Mouse (Mus musculus): Measurements from ENCODE around the gene Tmem200a.
"Not testable (repeated sequence)": the region's sequence is repeated elsewhere in the genome, so short reads cannot be mapped to it uniquely, and the experiment has no call there.

Gene Tmem200a

GRCm38 (mm10) chr10:25982617-25983016, 96.2 kb downstream of the Tmem200a start:
- DNase-seq (ENCODE audit: low spot score in 2 of 2): no peak

GRCm38 (mm10) chr10:25962863-25963262, 116.0 kb downstream of the Tmem200a start:
- no peak for DNase-seq (ENCODE audit: low spot score in 2 of 2)

GRCm38 (mm10) chr10:25961066-25961465, 117.8 kb downstream of the Tmem200a start:
- no peak for DNase-seq (ENCODE audit: low spot score in 2 of 2)

- DNase-seq (ENCODE audit: low spot score in 2 of 2): no peak
Measured at GRCm38 (mm10) chr10:25958762-25959753, 119.8 kb downstream of the Tmem200a start.

- DNase-seq (ENCODE audit: low spot score in 2 of 2): no peak
Measured at GRCm38 (mm10) chr10:25954641-25955228, 124.1 kb downstream of the Tmem200a start.

- no peak for DNase-seq (ENCODE audit: low spot score in 2 of 2)
Measured at GRCm38 (mm10) chr10:25952838-25953237, 126.0 kb downstream of the Tmem200a start.

GRCm38 (mm10) chr10:25952150-25952549, 126.7 kb downstream of the Tmem200a start:
- DNase-seq (ENCODE audit: low spot score in 2 of 2): no peak

GRCm38 (mm10) chr10:25945866-25946265, 133.0 kb downstream of the Tmem200a start:
- no peak for DNase-seq (ENCODE audit: low spot score in 2 of 2)

- no peak for DNase-seq (ENCODE audit: low spot score in 2 of 2)
Measured at GRCm38 (mm10) chr10:25944641-25945040, 134.2 kb downstream of the Tmem200a start.

GRCm38 (mm10) chr10:25931796-25932195, 147.1 kb downstream of the Tmem200a start:
- DNase-seq (ENCODE audit: low spot score in 2 of 2): no peak

GRCm38 (mm10) chr10:25929401-25930150, 149.3 kb downstream of the Tmem200a start:
- no peak for DNase-seq (ENCODE audit: low spot score in 2 of 2)

GRCm38 (mm10) chr10:25928861-25929368, 149.9 kb downstream of the Tmem200a start:
- DNase-seq (ENCODE audit: low spot score in 2 of 2): no peak

- no peak for DNase-seq (ENCODE audit: low spot score in 2 of 2)
Measured at GRCm38 (mm10) chr10:25928448-25928786, 150.4 kb downstream of the Tmem200a start.

GRCm38 (mm10) chr10:25927553-25928447, 151.1 kb downstream of the Tmem200a start:
- DNase-seq (ENCODE audit: low spot score in 2 of 2): no peak

- DNase-seq (ENCODE audit: low spot score in 2 of 2): no peak
Measured at GRCm38 (mm10) chr10:25920640-25921278, 158.1 kb downstream of the Tmem200a start.

- DNase-seq (ENCODE audit: low spot score in 2 of 2): no peak
Measured at GRCm38 (mm10) chr10:25918103-25918502, 160.7 kb downstream of the Tmem200a start.

- DNase-seq (ENCODE audit: low spot score in 2 of 2): no peak
Measured at GRCm38 (mm10) chr10:25910270-25910669, 168.6 kb downstream of the Tmem200a start.

GRCm38 (mm10) chr10:25908027-25909012, 170.5 kb downstream of the Tmem200a start:
- no peak for DNase-seq (ENCODE audit: low spot score in 2 of 2)

GRCm38 (mm10) chr10:25894126-25894525, 184.7 kb downstream of the Tmem200a start:
- DNase-seq (ENCODE audit: low spot score in 2 of 2): not testable (repeated sequence)
